Mouse (Mus musculus): ENCODE data around the gene Ccser1.
"Not testable (repeated sequence)": the region's sequence is repeated elsewhere in the genome, so short reads cannot be mapped to it uniquely, and the experiment has no call there.

The Ccser1 gene

DNA sequence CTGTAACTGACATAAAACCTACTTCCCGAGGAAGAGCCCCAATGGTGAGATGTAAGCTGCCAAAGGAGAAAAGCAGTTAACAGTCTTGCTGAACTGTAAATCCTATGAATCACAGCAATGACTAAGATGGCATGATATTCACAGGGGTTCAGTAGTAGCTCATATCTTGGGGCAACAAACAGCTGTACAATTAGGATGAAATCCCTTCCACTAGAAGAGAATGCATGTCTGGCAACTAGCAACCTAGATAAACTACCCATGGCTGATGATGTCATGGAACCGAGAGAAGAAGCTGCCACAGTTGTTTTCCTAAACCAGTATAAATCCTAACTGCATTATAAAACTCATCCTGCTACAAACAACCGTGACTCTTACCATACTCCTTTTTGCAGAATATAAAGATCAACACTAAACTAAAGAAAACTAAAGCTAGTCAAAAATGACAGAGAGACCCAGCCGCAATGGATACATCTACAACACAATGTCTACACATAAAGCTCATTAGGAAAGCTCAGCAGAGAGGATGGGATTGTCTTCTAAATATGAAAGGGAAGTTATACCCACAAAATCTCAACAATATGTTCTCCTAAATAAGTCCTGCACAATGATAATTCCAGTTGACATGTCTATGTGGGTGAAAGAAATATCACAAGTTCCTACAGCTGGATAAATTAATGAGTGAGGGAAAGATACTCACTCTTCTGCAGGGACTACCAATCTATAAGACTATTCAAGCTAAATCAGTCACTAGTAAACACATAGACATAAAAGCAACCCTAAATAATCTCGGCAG lies 550.2 kb downstream of the Ccser1 start:
- DNase-seq: no peak

DNA sequence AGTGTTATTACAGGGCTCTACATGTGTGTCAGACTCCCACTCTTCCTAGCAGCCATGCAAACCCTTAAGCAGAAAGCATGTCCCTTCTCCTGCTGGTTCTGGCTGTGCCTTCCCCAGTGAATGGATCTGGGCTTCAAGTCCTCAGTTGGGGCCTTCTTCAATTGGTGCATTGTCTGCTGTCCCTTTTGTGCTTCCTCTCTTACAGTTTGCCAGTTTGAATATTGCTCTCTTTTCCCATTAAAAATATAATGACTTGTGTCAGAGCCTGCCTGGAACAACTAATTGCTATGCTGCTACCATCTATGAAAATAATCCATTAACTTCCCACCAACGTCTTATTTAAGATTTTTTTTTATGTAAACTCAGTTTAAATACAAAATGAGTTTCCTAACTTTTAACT lies 566.2 kb downstream of the Ccser1 start:
- no peak for DNase-seq

DNA sequence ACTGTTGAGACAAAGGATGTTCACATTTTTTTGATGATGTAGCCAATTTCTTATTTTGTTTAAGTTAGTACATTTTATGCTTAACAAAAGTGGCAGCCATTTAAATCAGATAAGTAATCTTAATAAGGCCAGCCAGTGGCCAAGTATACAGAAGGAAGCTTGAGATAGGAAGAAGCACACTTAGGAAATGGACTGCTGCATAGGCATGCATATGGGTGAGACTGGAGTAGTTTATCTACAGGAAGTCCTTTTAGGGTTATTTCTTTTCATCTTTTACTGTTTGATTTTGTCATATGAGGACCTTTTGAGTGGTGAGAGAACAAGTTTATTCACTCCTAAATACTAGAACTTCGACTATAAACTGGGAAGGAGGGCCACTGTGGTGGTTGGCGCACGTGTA lies 582.0 kb downstream of the Ccser1 start:
- DNase-seq: no peak

DNA sequence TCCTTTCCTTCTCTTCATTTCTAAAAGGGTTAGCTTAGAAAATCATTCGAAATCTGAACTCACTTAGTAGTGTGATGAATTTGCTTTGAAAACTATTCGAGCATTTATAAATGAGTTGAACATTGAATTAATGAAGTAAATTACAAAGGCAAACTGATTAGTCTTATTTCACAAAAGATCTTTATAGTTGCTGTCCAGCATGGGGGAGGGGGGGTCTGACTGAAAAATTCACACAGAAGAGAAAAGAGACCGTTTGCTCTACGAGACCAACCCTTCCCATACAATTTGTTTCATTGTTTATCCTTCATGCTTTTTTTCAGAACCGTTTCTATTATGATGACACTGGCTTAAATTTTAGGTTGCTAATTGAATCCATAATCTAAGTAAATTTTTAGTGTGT lies 583.3 kb downstream of the Ccser1 start:
- DNase-seq: no peak

GRCm38 (mm10) chr6:61765801-61766200 lies 585.7 kb downstream of the Ccser1 start:
- DNase-seq: no peak

DNA sequence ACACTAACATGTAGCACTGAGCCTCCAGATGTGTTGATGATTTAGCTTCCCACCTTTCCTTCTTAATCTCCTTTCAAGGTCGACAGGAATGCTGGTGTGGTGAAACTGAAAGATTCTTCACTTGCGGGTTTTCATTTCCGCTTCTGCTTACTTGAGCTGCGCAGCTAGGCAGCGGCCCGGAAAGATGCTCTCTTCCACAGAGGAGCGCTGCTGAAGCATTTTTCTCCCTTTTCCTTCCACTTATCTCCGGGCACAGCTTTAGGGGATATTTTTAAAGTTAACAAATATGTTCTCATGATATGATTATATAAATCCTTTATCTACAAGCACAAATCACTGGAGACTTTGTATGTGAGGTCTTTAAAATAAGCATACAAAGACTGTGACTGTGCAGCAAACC lies 587.0 kb downstream of the Ccser1 start:
- DNase-seq: no peak

GRCm38 (mm10) chr6:61786706-61787105 lies 606.6 kb downstream of the Ccser1 start:
- DNase-seq: no peak

- no peak for DNase-seq
Measured at GRCm38 (mm10) chr6:61800889-61801288, 620.8 kb downstream of the Ccser1 start.

GRCm38 (mm10) chr6:61805481-61805880 lies 625.4 kb downstream of the Ccser1 start:
- DNase-seq: no peak

DNA sequence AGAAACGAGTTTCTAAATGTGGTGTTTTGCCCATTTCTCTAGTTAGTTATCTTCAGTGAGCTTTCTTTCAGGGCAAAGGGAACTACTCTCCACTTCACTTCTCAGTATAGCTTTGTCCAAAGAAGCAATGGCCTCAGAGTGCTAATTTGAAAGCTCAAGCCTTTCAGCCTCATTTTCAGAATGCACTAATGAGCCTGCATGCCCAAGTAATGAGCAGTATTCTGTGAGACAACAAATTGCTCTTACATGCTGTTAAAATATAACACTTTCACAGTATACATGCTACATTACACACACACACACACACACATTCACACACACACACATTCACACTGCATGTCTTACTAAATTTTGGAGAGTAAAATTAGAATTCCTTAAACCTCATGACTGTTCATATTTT lies 637.6 kb downstream of the Ccser1 start:
- DNase-seq: no peak

DNA sequence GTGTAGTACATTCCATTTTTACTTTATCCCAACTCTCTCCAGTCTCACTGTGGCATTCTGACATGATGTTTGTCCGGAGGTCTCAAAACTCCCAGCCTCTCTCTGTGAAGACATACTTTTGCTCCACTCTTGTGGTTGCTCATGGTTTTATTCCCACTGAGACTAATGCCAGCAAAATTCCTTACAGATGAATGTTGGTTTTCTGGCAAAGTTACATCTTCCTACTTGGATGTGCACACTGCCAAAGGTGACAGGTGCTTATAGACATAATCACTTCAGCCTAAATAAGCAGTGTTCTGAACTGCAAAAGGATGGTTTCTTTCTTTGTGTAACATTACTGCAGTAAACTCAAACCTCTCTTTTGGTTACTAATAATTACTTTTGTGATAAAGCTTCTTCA lies 696.2 kb downstream of the Ccser1 start:
- no peak for DNase-seq

GRCm38 (mm10) chr6:61898238-61898637 lies 718.1 kb downstream of the Ccser1 start:
- no peak for DNase-seq

- no peak for DNase-seq
Measured at GRCm38 (mm10) chr6:61902715-61903114, 722.6 kb downstream of the Ccser1 start.

DNA sequence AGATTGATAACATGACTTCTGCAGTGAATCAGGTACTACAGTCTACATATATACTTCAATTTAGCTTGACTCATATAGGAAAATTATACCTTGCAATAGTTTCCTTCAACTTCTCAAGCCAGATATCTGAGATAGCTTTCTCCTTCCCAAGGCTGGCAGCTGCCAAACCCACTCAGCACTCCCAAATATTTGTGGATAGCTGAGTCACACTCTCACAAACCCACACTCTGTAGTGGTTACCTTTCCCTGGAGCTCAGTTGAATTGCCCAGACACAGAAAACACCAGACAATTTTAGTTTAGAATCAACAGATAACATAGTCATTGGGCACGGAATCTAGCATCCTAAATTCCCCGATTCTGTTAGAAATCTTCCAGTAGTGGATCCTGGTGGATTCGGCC lies 732.8 kb downstream of the Ccser1 start:
- DNase-seq: no peak

GRCm38 (mm10) chr6:61931622-61932021 lies 751.5 kb downstream of the Ccser1 start:
- DNase-seq: peak in 1 of 2 experiments; percentile 2

- no peak for DNase-seq
Measured at GRCm38 (mm10) chr6:61936656-61937055, 756.5 kb downstream of the Ccser1 start.

GRCm38 (mm10) chr6:61939236-61939635 lies 759.1 kb downstream of the Ccser1 start:
- no peak for DNase-seq

DNA sequence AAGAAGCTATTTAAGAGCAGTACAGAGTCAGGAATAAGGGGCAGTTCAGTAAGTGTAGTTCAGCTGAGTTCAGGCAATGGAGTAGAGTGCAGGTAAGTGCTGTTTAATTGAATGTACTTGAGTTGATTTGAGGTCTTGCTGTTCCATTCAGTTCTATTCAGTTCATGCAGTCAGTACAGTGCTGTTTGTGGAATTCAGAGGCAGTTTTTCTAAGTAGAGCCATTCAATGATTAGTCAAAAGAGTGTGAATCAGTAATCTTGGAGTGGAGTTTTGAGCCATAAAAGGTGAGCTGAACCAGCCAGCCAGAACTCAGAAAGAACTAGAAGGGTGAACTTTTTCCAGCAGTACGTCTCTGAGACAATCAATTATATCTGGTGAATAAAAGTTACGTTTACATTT lies 773.6 kb downstream of the Ccser1 start:
- no peak for DNase-seq

GRCm38 (mm10) chr6:61976878-61977277 lies 796.8 kb downstream of the Ccser1 start:
- no peak for DNase-seq

- DNase-seq: no peak
Measured at GRCm38 (mm10) chr6:61978379-61978778, 798.3 kb downstream of the Ccser1 start.

GRCm38 (mm10) chr6:62014374-62014773 lies 834.2 kb downstream of the Ccser1 start:
- no peak for DNase-seq

- no peak for DNase-seq
Measured at GRCm38 (mm10) chr6:62044454-62044853, 864.3 kb downstream of the Ccser1 start.

GRCm38 (mm10) chr6:62045042-62045441 lies 864.9 kb downstream of the Ccser1 start:
- not testable (repeated sequence) for DNase-seq

- no peak for DNase-seq
Measured at GRCm38 (mm10) chr6:62055276-62055675, 875.2 kb downstream of the Ccser1 start.

Data from lung, adult 18-20 months (tissue).